Comparison of ENCODE assay signal across 7 mouse cellular contexts in genomic region chr9:37432720-37433421, GRCm38 (mm10). TPM values are rescaled to one million over a fixed set of nuclear protein-coding genes. Genes with fewer than 3 reads are reported as not detected.
DNase-seq lines count a peak whose midpoint lies in the region; ATAC-seq lines count a peak whose summit lies in the region.

Gene Robo3, minus strand, starts transcription at chr9:37433246.

- no peak within 1 kb of the TSS for H3K9ac ChIP-seq in embryonic facial prominence, embryonic 12.5 days
- peak within 1 kb of the TSS; percentile 39; the same call in 1 of the 2 replicates for H3K9ac ChIP-seq in hindbrain, embryonic 16.5 days (ENCODE audit: low read depth, low read length)
- peak within 1 kb of the TSS; percentile 57 for H3K9ac ChIP-seq in midbrain, embryonic 16.5 days (ENCODE audit: low read depth, low read length)

- peak within 1 kb of the TSS; percentile 26 for H3K4me3 ChIP-seq in embryonic facial prominence, embryonic 12.5 days
- H3K4me3 ChIP-seq in hindbrain, embryonic 16.5 days (ENCODE audit: low read length), result peak within 1 kb of the TSS; percentile 49
- H3K4me3 ChIP-seq in midbrain, embryonic 16.5 days (ENCODE audit: low read depth, low read length), result peak within 1 kb of the TSS; percentile 44

- no peak; the same call in 1 of the 2 replicates for ATAC-seq in embryonic facial prominence, embryonic 12.5 days (ENCODE audit: insufficient number of reproducible peaks, insufficient read depth, low FRiP score, low TSS enrichment)
- no peak for ATAC-seq in hindbrain, embryonic 16.5 days
- ATAC-seq in midbrain, embryonic 16.5 days, result peak; percentile 27

- H3K36me3 ChIP-seq in embryonic facial prominence, embryonic 12.5 days, result no peaks in the 10 kb centered on the region
- H3K36me3 ChIP-seq in hindbrain, embryonic 16.5 days (ENCODE audit: control insufficient read depth, insufficient read depth, low read length), result no peaks in the 10 kb centered on the region
- no peaks in the 10 kb centered on the region for H3K36me3 ChIP-seq in midbrain, embryonic 16.5 days (ENCODE audit: control insufficient read depth, insufficient read depth, low read length)

- under 1% methylated on average over 40 of the region's 40 CpGs for WGBS in embryonic facial prominence, embryonic 12.5 days
- 0% methylated on average over 39 of the region's 40 CpGs for WGBS in hindbrain, embryonic 16.5 days
- under 1% methylated on average over 32 of the region's 40 CpGs for WGBS in midbrain, embryonic 16.5 days

- H3K27me3 ChIP-seq in embryonic facial prominence, embryonic 12.5 days, result peaks cover 87% of the 10 kb centered on the region
- peaks cover 35% of the 10 kb centered on the region for H3K27me3 ChIP-seq in hindbrain, embryonic 16.5 days (replicated peaks; ENCODE audit: control insufficient read depth, insufficient read depth, low read length)
- H3K27me3 ChIP-seq in midbrain, embryonic 16.5 days (ENCODE audit: control insufficient read depth, insufficient read depth, low read depth, low read length), result peaks cover 66% of the 10 kb centered on the region

- no peaks in the 10 kb centered on the region for H3K9me3 ChIP-seq in embryonic facial prominence, embryonic 12.5 days
- no peaks in the 10 kb centered on the region for H3K9me3 ChIP-seq in hindbrain, embryonic 16.5 days (ENCODE audit: control insufficient read depth, low read length)
- no peaks in the 10 kb centered on the region for H3K9me3 ChIP-seq in midbrain, embryonic 16.5 days (replicated peaks; ENCODE audit: control insufficient read depth, low read length, poor library complexity, severe bottlenecking)

- H3K27ac ChIP-seq in embryonic facial prominence, embryonic 12.5 days, result no peak within 1 kb of the TSS
- no peak within 1 kb of the TSS for H3K27ac ChIP-seq in hindbrain, embryonic 16.5 days (ENCODE audit: low read depth, low read length)
- no peak within 1 kb of the TSS for H3K27ac ChIP-seq in midbrain, embryonic 16.5 days (ENCODE audit: low read length)

- peaks cover 12% of the 10 kb centered on the region; the same call in 1 of the 2 replicates for H3K4me1 ChIP-seq in embryonic facial prominence, embryonic 12.5 days
- peaks cover 8% of the 10 kb centered on the region for H3K4me1 ChIP-seq in hindbrain, embryonic 16.5 days (ENCODE audit: control insufficient read depth, insufficient read depth, low read depth, low read length)
- H3K4me1 ChIP-seq in midbrain, embryonic 16.5 days (ENCODE audit: control insufficient read depth, insufficient read depth, low read length), result peaks cover 13% of the 10 kb centered on the region

- H3K4me2 ChIP-seq in embryonic facial prominence, embryonic 12.5 days (replicated peaks), result peak within 1 kb of the TSS; percentile 55
- H3K4me2 ChIP-seq in hindbrain, embryonic 16.5 days (ENCODE audit: low read length), result peak within 1 kb of the TSS; percentile 95
- H3K4me2 ChIP-seq in midbrain, embryonic 16.5 days (ENCODE audit: low read length), result peak within 1 kb of the TSS; percentile 93

- no peak for DNase-seq in left cerebral cortex, adult 18-20 months (ENCODE audit: low spot score in 2 of 2)
- no peak for DNase-seq in left cerebral cortex, adult 11 months (ENCODE audit: low spot score)
- DNase-seq in cerebellum, adult 18-20 months, result no peak
- no peak for DNase-seq in thymus, postnatal 25 days

RNA-seq across cellular contexts. Expression of gene Robo3, which starts in this region (rescaled TPM):
- 10 to 100 TPM; 12.7 to 21.8 TPM for total RNA-seq in left cerebral cortex, adult 18-20 months (2021)
- polyA plus RNA-seq in embryonic facial prominence, embryonic 12.5 days (2016; fragmentation: Nextera tagmentation; extraction: Ambion mirVana), result 2.7 TPM in 2 replicates
- polyA plus RNA-seq in hindbrain, embryonic 16.5 days (2015; fragmentation: Nextera tagmentation; extraction: Ambion mirVana), result 7.3 and 12.1 TPM in 2 replicates
- polyA plus RNA-seq in midbrain, embryonic 16.5 days (2015; fragmentation: Nextera tagmentation; extraction: Ambion mirVana), result 4.2 and 17.6 TPM in 2 replicates
